Mouse (Mus musculus): ENCODE results near the gene Cnn2. TPM values are rescaled to one million over a fixed set of nuclear protein-coding genes. Genes with fewer than 3 reads are reported as not detected.

The Cnn2 gene
- polyA plus RNA-seq, 1 experiment from 2014 or later: 45.8 TPM

DNA sequence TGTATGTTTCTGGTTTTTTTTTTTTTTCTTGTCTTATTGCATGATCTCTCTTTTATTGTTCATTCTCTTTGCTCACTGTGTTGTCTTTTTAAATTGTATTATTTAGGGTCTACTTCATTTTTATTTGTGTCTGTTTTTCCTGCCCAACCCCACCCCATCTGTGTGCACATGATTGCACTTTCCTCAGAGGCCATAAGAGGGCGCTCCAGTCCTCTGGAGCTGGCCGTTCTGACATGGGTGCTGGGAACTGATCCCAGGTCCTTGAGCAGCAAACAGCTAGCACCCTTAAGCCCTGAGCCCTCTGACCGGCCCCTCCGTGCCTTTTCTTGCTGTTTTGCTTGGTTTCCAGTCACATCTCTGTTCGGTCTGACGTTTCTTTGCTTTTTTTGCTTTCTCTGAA, 3.2 kb downstream of the Cnn2 start:
- no peak overlapping the region for H3K4me3 ChIP-seq (replicated peaks)
- no peak overlapping the region for H3K27ac ChIP-seq
- DNase-seq: no peak
- peaks cover 34% of the 10 kb centered on the region for H3K27me3 ChIP-seq
- no peak for ATAC-seq (ENCODE audit: low read depth)
- H3K9me3 ChIP-seq (replicated peaks): peaks cover 8% of the 10 kb centered on the region; the same call in 1 of the 2 replicates
- H3K36me3 ChIP-seq: peaks cover 35% of the 10 kb centered on the region
- no peak overlapping the region for H3K4me2 ChIP-seq
- no peak overlapping the region for H3K9ac ChIP-seq
- 82% methylated on average over 6 of the region's 6 CpGs for WGBS (ENCODE audit: insufficient replicate concordance)
- H3K4me1 ChIP-seq (replicated peaks): peaks cover 71% of the 10 kb centered on the region

DNA sequence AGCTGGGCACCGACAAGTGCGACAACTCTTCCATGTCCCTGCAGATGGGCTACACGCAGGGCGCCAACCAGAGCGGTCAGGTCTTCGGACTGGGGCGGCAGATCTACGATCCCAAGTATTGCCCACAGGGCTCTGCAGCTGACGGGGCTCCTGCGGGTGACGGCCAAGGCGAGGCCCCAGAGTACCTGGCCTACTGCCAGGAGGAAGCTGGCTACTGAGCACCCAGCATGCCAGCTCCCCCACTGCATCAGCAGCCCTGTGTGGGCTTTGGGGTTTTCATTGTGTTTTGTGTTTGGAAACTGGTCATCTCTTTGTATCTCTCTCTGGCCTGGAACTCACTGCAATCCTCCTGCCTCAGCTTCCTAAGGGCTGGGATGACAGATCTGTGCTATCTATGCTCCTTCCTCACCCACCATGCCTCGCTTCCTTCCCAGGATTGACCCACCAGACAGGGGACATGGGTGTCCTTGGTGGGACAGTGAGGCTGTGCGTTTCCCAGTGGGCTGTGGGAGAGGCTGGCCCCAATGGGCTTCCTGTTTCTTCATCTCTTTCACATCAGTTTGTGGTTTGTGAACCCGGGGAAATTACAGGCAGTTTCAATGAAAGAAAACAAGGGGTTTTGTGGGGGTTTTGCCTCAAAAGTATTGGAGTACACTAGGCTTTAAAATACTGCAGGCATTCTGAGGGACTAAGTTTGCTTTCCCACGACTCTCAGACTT, 6.2 kb downstream of the Cnn2 start:
- Histone ChIP-seq H3K27me3 (peaks cover 10% of the 10 kb centered on the region), H3K4me2 (no peak overlapping the region), H3K36me3 (peaks cover 49% of the 10 kb centered on the region), H3K4me1 (replicated peaks) (peaks cover 63% of the 10 kb centered on the region), H3K9me3 (replicated peaks) (peaks cover 8% of the 10 kb centered on the region; the same call in 1 of the 2 replicates), H3K27ac (peak overlapping the region; percentile 60), H3K4me3 (replicated peaks) (no peak overlapping the region), H3K9ac (0 out of 2 replicates have a peak overlapping the region, but pooled peaks have one; percentile 20)
- DNase-seq: no peak
- WGBS (ENCODE audit: insufficient replicate concordance): 64% methylated on average over 16 of the region's 16 CpGs
- no peak for ATAC-seq (ENCODE audit: low read depth)

DNA sequence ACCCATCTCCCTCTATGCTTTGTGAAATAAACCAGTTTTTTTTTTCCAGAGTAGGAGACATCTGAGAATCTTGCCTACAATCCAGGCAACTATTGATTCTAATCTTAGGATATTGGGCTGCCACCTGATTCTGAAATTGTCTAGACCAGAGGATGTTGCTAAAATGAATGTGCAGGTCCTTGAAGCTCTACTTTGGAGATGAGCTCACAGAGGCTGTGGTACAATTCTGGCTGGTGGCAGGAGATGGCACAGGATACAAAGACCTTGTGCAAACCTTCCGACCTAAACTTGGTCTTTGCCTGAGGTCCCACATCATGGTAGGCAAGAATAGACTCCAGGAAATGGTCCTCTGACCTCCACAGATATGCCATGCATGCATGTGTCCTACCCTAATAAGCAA, 7.3 kb downstream of the Cnn2 start:
- H3K9me3 ChIP-seq (replicated peaks): peaks cover 8% of the 10 kb centered on the region; the same call in 1 of the 2 replicates
- 0 out of 2 replicates have a peak, but pooled peaks cover 3% of the 10 kb centered on the region for H3K27me3 ChIP-seq
- peak overlapping the region; percentile 60 for H3K27ac ChIP-seq
- DNase-seq (no peak), ATAC-seq (ENCODE audit: low read depth) (no peak)
- no peak overlapping the region for H3K9ac ChIP-seq
- 0 out of 2 replicates have a peak overlapping the region, but pooled peaks have one; percentile 72 for H3K4me3 ChIP-seq (replicated peaks)
- peaks cover 60% of the 10 kb centered on the region for H3K36me3 ChIP-seq
- H3K4me2 ChIP-seq: peak overlapping the region; percentile 15; the same call in 1 of the 2 replicates
- 34% methylated on average over 1 of the region's 1 CpGs for WGBS (ENCODE audit: insufficient replicate concordance)
- H3K4me1 ChIP-seq (replicated peaks): peaks cover 67% of the 10 kb centered on the region

DNA sequence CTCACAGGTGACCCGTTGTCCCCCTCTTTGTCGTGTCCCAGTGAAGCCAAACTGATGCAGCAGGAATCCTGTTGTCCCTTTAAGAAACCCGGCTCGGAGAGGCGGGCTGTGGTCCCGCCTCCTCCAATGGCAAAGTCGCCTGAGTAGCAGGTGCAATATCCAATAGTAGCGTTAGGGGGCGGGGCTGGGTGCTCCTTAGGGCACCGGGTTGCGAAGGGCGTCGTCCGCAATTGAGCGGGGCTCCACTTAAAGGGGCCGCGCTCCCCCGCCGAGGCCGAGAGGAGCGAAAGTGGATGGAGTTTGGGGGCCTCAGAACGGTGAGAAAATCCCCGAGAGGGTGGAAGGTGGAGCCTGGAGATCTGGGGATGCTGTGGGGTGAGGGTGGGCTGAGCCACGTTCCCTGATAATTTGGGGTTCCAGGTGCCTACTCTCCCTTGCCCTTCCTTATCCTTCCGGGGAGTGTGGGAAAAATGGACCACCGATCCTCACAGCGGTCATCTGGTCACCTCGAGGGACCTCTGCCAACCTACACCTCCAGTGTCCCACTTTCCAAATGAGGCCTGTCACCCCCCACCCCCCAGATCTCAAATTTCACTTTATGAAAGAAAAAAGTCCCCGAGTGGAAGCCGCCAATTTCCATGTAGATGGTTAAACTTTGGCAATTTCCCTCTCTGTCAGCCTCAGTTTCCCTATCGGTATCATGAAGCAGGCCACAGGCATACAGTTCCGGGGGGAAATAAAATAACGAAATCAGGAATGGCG, 8.1 kb downstream of the Cnn2 start, which contains the start of gene Abca7:
Abca7 (plus strand) TSS at position 223 of the 762 bp plus-strand sequence.
- Histone ChIP-seq H3K4me1 (replicated peaks) (peaks cover 69% of the 10 kb centered on the region), H3K36me3 (peaks cover 61% of the 10 kb centered on the region), H3K27ac (peak within 1 kb of the TSS; percentile 95), H3K27me3 (no peaks in the 10 kb centered on the region), H3K4me2 (peak within 1 kb of the TSS; percentile 85), H3K4me3 (replicated peaks) (peak within 1 kb of the TSS; percentile 72), H3K9me3 (replicated peaks) (peaks cover 8% of the 10 kb centered on the region; the same call in 1 of the 2 replicates), H3K9ac (peak within 1 kb of the TSS; percentile 84)
- WGBS (ENCODE audit: insufficient replicate concordance): under 1% methylated on average over 34 of the region's 34 CpGs
- ATAC-seq (ENCODE audit: low read depth): peak; percentile 84
- DNase-seq: peak; percentile 95

DNA sequence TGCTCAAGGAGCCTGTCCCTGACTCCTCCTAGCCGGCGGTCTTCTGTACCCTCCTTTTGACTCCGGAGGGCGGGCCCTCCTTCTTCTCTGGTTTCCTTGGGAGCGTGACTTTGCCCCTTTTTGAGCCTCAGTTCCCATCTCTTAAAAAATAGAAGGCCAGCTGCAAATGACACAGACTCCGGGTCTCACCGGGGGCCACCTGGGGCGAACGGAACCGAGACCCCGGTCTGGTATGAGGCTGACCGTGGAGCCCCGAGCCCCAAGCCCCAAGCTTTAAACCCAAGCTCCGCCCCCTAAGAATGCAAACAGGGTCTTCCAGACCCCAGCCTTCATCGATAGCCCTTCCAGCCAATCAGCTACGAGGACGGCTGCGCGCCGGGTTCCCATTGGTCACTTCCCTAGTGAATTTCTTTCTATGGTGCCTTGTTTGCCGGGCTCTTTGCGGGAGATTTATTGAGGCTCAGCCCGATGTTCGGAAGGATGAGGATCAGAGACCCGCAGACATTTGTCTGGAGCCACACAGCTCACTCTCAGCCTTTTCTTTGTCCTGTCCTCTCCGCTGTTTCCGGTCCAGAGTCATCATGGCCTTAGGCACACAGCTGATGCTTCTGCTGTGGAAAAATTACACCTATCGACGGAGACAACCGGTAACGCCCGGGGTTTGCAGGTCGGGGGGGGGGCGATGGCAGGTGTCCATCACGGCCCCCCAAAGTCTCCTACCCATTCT, 8.8 kb downstream of the Cnn2 start:
- under 1% methylated on average over 35 of the region's 35 CpGs for WGBS (ENCODE audit: insufficient replicate concordance)
- peak overlapping the region; percentile 85 for H3K4me2 ChIP-seq
- ATAC-seq (ENCODE audit: low read depth) (peak; percentile 77), DNase-seq (peak; percentile 83)
- peaks cover 61% of the 10 kb centered on the region for H3K36me3 ChIP-seq
- H3K9me3 ChIP-seq (replicated peaks): peaks cover under 1% of the 10 kb centered on the region; the same call in 1 of the 2 replicates
- peaks cover 76% of the 10 kb centered on the region for H3K4me1 ChIP-seq (replicated peaks)
- peak overlapping the region; percentile 72 for H3K4me3 ChIP-seq (replicated peaks)
- peaks cover 5% of the 10 kb centered on the region; the same call in 1 of the 2 replicates for H3K27me3 ChIP-seq
- H3K27ac ChIP-seq: peak overlapping the region; percentile 95
- peak overlapping the region; percentile 84 for H3K9ac ChIP-seq

DNA sequence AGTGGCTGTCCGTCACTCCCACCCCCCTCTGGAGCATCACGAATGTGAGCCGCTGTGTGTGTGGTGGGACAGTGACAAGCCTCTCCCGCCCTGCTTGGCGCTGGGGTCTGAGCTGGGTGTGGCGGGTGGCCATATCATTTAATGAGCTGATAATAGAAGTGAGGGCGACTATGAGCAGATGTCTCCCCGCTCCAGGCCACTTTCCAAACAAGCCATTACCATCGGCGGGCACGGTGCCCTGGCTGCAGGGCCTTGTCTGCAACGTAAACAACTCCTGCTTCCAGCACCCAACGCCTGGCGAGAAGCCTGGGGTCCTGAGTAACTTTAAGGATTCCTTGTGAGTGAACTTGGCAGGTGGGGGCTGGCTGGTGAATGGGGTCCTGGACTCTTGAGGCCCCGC, 9.4 kb downstream of the Cnn2 start:
- peak overlapping the region; percentile 72 for H3K4me3 ChIP-seq (replicated peaks)
- peak overlapping the region; percentile 84 for H3K9ac ChIP-seq
- peaks cover 61% of the 10 kb centered on the region for H3K36me3 ChIP-seq
- H3K4me1 ChIP-seq (replicated peaks): peaks cover 83% of the 10 kb centered on the region
- DNase-seq: no peak
- peak overlapping the region; percentile 85 for H3K4me2 ChIP-seq
- no peaks in the 10 kb centered on the region for H3K9me3 ChIP-seq (replicated peaks)
- peak overlapping the region; percentile 95 for H3K27ac ChIP-seq
- 17% methylated on average over 15 of the region's 15 CpGs for WGBS (ENCODE audit: insufficient replicate concordance)
- peaks cover 6% of the 10 kb centered on the region; the same call in 1 of the 2 replicates for H3K27me3 ChIP-seq
- ATAC-seq (ENCODE audit: low read depth): peak; percentile 30

DNA sequence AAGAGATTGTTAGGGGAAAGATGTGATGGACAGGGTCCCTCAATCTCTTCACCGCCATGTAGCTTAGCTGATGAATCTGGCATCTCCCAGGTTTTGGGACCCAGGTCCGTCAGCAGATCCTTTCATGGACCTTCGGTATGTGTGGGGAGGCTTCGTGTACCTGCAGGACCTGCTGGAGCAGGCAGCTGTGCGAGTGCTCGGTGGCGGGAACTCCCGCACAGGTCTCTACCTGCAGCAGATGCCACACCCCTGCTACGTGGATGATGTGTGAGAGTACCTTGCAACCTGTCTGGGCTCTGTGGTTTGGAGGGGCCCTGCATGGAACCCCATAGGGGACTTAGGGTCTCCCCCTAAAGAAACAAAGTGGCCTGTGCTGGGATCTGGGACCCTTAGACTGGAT, 13.6 kb downstream of the Cnn2 start:
- H3K4me3 ChIP-seq (replicated peaks): no peak overlapping the region
- H3K9me3 ChIP-seq (replicated peaks): no peaks in the 10 kb centered on the region
- peaks cover 74% of the 10 kb centered on the region for H3K4me1 ChIP-seq (replicated peaks)
- no peak overlapping the region for H3K4me2 ChIP-seq
- ATAC-seq (ENCODE audit: low read depth) (no peak), DNase-seq (no peak)
- peaks cover 73% of the 10 kb centered on the region for H3K36me3 ChIP-seq
- no peak overlapping the region for H3K27ac ChIP-seq
- no peak overlapping the region for H3K9ac ChIP-seq
- WGBS (ENCODE audit: insufficient replicate concordance): 85% methylated on average over 9 of the region's 9 CpGs
- H3K27me3 ChIP-seq: peaks cover 9% of the 10 kb centered on the region; the same call in 1 of the 2 replicates

DNA sequence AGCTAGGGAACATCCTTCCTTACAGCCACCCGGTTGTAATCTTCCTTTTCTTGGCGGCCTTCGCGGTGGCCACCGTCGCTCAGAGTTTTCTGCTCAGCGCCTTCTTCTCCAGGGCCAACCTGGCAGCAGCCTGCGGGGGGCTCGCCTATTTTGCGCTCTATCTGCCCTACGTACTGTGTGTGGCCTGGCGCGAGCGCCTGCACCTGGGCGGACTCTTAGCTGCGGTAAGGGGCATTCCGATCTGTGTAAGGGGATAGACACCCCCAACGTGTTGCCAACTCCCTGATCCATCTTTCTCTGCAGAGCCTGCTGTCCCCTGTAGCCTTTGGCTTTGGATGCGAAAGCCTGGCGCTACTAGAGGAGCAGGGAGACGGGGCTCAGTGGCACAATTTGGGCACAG, 14.4 kb downstream of the Cnn2 start:
- WGBS (ENCODE audit: insufficient replicate concordance): 63% methylated on average over 21 of the region's 21 CpGs
- no peak for ATAC-seq (ENCODE audit: low read depth)

DNA sequence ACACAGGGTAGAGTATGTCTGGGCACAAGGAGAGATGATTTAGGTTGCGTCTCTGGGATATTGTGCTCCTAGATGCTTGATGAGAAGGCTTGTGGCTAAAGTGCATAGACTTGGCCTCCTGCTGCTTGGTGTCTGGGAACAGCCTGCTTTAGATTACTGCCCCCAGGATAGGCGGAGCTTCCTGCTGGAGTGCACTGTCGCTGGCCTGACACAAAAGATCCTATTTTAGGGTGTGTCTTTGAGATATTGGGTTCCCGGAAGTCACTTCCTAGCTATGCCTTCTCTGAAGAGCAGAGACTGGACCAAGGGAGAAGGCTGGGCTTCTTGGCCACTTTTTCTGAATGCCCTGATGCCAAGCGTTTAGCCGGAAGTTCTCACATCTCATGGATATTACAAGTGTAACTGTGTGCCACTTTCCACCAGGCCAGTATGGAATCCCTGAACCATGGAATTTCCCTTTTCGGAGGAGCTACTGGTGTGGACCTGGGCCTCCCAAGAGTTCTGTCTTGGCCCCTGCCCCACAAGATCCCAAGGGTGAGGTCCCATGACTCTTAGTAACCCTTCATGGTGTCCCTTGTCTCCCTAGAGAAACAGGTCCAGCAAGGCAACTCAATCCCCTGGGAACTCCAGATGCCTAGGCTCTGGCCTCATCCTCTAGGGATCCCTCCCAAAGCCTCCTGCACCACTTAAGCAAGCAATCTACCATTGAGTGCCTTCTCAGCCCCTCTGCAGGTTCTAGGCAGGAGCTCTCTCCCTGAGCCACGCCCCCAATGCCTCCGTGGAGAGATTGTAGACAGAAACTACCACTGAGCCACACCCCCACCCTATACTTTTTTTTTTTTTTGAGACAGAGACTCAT, 15.2 kb downstream of the Cnn2 start:
- H3K27ac ChIP-seq: peak overlapping the region; percentile 62
- H3K4me2 ChIP-seq: peak overlapping the region; percentile 33
- H3K27me3 ChIP-seq: peaks cover 9% of the 10 kb centered on the region; the same call in 1 of the 2 replicates
- 35% methylated on average over 9 of the region's 9 CpGs for WGBS (ENCODE audit: insufficient replicate concordance)
- peaks cover 61% of the 10 kb centered on the region for H3K4me1 ChIP-seq (replicated peaks)
- H3K4me3 ChIP-seq (replicated peaks): no peak overlapping the region; the same call in 1 of the 2 replicates
- ATAC-seq (ENCODE audit: low read depth) (peak; percentile 59), DNase-seq (peak; percentile 58)
- peak overlapping the region; percentile 28; the same call in 1 of the 2 replicates for H3K9ac ChIP-seq
- peaks cover 85% of the 10 kb centered on the region for H3K36me3 ChIP-seq
- H3K9me3 ChIP-seq (replicated peaks): no peaks in the 10 kb centered on the region

More for the DNA sequence above, 14.4 kb downstream of the Cnn2 start:
- peaks cover 82% of the 10 kb centered on the region for H3K36me3 ChIP-seq
- no peak overlapping the region for H3K4me3 ChIP-seq (replicated peaks)
- H3K4me2 ChIP-seq: peak overlapping the region; percentile 33
- peaks cover 9% of the 10 kb centered on the region; the same call in 1 of the 2 replicates for H3K27me3 ChIP-seq
- peaks cover 69% of the 10 kb centered on the region for H3K4me1 ChIP-seq (replicated peaks)
- peak overlapping the region; percentile 28; the same call in 1 of the 2 replicates for H3K9ac ChIP-seq
- no peaks in the 10 kb centered on the region for H3K9me3 ChIP-seq (replicated peaks)
- peak overlapping the region; percentile 62 for H3K27ac ChIP-seq
- DNase-seq: no peak

DNA sequence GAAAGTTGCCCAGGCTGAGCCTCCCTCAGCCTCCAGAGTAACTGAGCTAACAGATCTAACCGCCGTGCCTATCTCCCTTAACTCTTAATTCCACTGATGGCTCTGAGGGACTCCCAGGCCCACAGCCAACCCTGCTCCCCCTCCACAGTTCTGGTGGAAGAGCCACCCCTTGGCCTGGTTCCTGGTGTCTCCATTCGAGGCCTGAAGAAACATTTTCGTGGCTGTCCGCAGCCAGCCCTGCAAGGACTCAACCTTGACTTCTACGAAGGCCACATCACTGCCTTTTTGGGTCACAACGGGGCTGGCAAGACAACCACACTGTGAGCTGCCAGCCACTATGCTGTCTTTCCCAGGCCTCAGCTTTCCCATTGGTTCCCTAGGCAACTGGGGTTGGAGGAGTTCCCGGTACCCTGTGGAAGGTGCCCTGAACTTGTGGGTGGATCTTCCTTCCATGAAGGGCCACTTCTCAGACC, 15.9 kb downstream of the Cnn2 start:
- Histone ChIP-seq H3K4me3 (replicated peaks) (no peak overlapping the region), H3K4me2 (no peak overlapping the region; the same call in 1 of the 2 replicates), H3K27ac (no peak overlapping the region), H3K27me3 (peaks cover 9% of the 10 kb centered on the region; the same call in 1 of the 2 replicates), H3K9me3 (replicated peaks) (no peaks in the 10 kb centered on the region), H3K4me1 (replicated peaks) (peaks cover 55% of the 10 kb centered on the region), H3K9ac (no peak overlapping the region), H3K36me3 (peaks cover 85% of the 10 kb centered on the region)
- no peak for DNase-seq
- 67% methylated on average over 8 of the region's 8 CpGs for WGBS (ENCODE audit: insufficient replicate concordance)
- ATAC-seq (ENCODE audit: low read depth): no peak
